In the genomic region with DNA sequence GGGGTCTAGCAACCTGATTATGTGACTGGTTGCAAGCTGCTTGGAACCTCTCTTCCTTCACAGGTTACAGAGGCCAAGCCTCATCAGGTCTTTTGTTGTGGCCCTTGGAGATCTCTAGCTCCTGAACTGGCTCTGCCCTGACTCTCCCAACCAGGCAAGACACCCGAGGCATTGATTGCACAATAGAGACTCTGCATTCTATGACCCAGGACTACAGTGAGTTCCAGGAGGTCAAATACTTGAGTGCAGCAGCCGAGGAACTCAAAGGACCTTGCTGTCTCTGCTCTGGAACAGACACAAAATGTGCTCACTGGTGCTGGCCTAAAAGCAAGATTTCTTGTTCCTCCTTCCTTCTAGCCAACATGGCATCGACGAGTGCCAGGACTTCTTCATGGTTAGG, we compare ENCODE assay signal across 26 mouse cellular contexts. TPM values are rescaled to one million over a fixed set of nuclear protein-coding genes. Genes with fewer than 3 reads are reported as not detected.
DNase-seq lines count a peak whose midpoint lies in the region; ATAC-seq and TF ChIP-seq lines count a peak whose summit lies in the region.
"Had no signal": no experiment of that assay in that cellular context is flagged by ENCODE, and none has a peak within 500 bp of the region (broad histone marks: within the 10 kb centered on the region; RNA-seq: fewer than 3 reads in every experiment).

No protein-coding gene starts in this region.

- WGBS in liver, adult 2 months = 49% methylated on average over 4 of the region's 4 CpGs
- WGBS in liver, embryonic 11.5 days = 61% methylated on average over 4 of the region's 4 CpGs

- DNase-seq in adrenal gland, postnatal 14 days = peak; percentile 29
- DNase-seq in adrenal gland, adult 8-10 months = no peak
- DNase-seq in liver, adult 2 months (ENCODE audit: extremely low read depth, low read depth, low spot score) = peak; percentile 25
- DNase-seq in liver, embryonic 11.5 days (ENCODE audit: low spot score) = no peak
- DNase-seq in 3T3-L1 (ENCODE audit: low read depth, low spot score) = peak; percentile 39
- DNase-seq in skeletal muscle tissue, adult 2 months (ENCODE audit: low read depth, low spot score) = peak; percentile 25
- no peak for DNase-seq in cerebellum, adult 18-20 months
- DNase-seq: adrenal gland, postnatal 36 days; cerebellum, adult 8-10 months; cerebellum, postnatal 14 days; embryo, embryonic 11 days; gastrocnemius, adult 2 months; gastrocnemius, postnatal 25 days; heart, postnatal 4 days had no signal

- H3K27ac ChIP-seq in liver, adult 2 months (replicated peaks; ENCODE audit: insufficient read depth, low read depth, low read length) = no peak overlapping the region
- no peak overlapping the region for H3K27ac ChIP-seq in liver, embryonic 11.5 days (ENCODE audit: low read depth, low read length)
- H3K27ac ChIP-seq: embryonic facial prominence, embryonic 15.5 days; forebrain, embryonic 10.5 days; gastrocnemius, adult 2 months; heart, embryonic 13.5 days; hindbrain, embryonic 12.5 days had no signal

- no peak overlapping the region for H3K4me2 ChIP-seq in liver, embryonic 11.5 days
- H3K4me2 ChIP-seq: embryonic facial prominence, embryonic 15.5 days; heart, embryonic 13.5 days; hindbrain, embryonic 12.5 days had no signal

- H3K9me3 ChIP-seq in liver, embryonic 11.5 days (ENCODE audit: control insufficient read depth, low read length) = no peaks in the 10 kb centered on the region
- H3K9me3 ChIP-seq: embryonic facial prominence, embryonic 15.5 days; forebrain, embryonic 10.5 days; heart, embryonic 13.5 days; hindbrain, embryonic 12.5 days had no signal

- H3K79me2 ChIP-seq in liver, adult 2 months (ENCODE audit: control insufficient read depth, insufficient read depth, low read length) = no peaks in the 10 kb centered on the region

- no peaks in the 10 kb centered on the region for H3K36me3 ChIP-seq in liver, adult 2 months (ENCODE audit: control insufficient read depth, insufficient read depth, low read length)
- no peaks in the 10 kb centered on the region for H3K36me3 ChIP-seq in liver, embryonic 11.5 days (ENCODE audit: control insufficient read depth, insufficient read depth, low read length)
- H3K36me3 ChIP-seq: embryonic facial prominence, embryonic 15.5 days; forebrain, embryonic 10.5 days; heart, embryonic 13.5 days; hindbrain, embryonic 12.5 days had no signal

- no peaks in the 10 kb centered on the region for H3K4me1 ChIP-seq in liver, adult 2 months (ENCODE audit: control insufficient read depth, insufficient read depth, low read length)
- no peaks in the 10 kb centered on the region for H3K4me1 ChIP-seq in liver, embryonic 11.5 days (replicated peaks; ENCODE audit: control insufficient read depth, insufficient read depth, low read length)
- H3K4me1 ChIP-seq: embryonic facial prominence, embryonic 15.5 days; forebrain, embryonic 10.5 days; heart, embryonic 13.5 days; hindbrain, embryonic 12.5 days had no signal

- TF ChIP-seq POLR2A in liver, adult 2 months (IDR thresholded peaks at IDR 0.05; ENCODE audit: extremely low read depth, insufficient read depth, low read length) = no peak

- no peak overlapping the region for H3K9ac ChIP-seq in liver, adult 2 months (ENCODE audit: low read depth, low read length)
- H3K9ac ChIP-seq in liver, embryonic 11.5 days (ENCODE audit: low read depth, low read length) = no peak overlapping the region
- H3K9ac ChIP-seq: embryonic facial prominence, embryonic 15.5 days; heart, embryonic 13.5 days; hindbrain, embryonic 12.5 days had no signal

- H3K27me3 ChIP-seq in liver, adult 2 months (ENCODE audit: control insufficient read depth, insufficient read depth, low read length) = no peaks in the 10 kb centered on the region
- no peaks in the 10 kb centered on the region; the same call in 1 of the 2 replicates for H3K27me3 ChIP-seq in liver, embryonic 11.5 days (replicated peaks; ENCODE audit: control insufficient read depth, insufficient read depth, low read length)
- H3K27me3 ChIP-seq: embryonic facial prominence, embryonic 15.5 days; hindbrain, embryonic 12.5 days had no signal

- TF ChIP-seq CTCF in liver, adult 2 months (IDR thresholded peaks at IDR 0.05; ENCODE audit: low read depth, low read length) = no peak

- no peak for ATAC-seq in liver, embryonic 11.5 days (replicated peaks; ENCODE audit: low FRiP score)
- ATAC-seq: forebrain, embryonic 14.5 days; hindbrain, embryonic 16.5 days had no signal

- no peak overlapping the region for H3K4me3 ChIP-seq in liver, adult 2 months (ENCODE audit: insufficient read depth, low read depth, low read length)
- H3K4me3 ChIP-seq in liver, embryonic 11.5 days (ENCODE audit: low read depth, low read length) = no peak overlapping the region
- H3K4me3 ChIP-seq: embryonic facial prominence, embryonic 15.5 days; erythroblast, embryonic 14.5 days; forebrain, embryonic 10.5 days; gastrocnemius, adult 2 months; heart, embryonic 13.5 days; hindbrain, embryonic 12.5 days had no signal

RNA-seq across cellular contexts. Expression of a gene that starts 3.5 kb away (rescaled TPM):
- not detected in 2 replicates for total RNA-seq in adrenal gland, postnatal 14 days (2021)
- total RNA-seq in adrenal gland, adult 8-10 months (2022) = not detected
- not detected in 2 replicates for total RNA-seq in liver, adult 2 months (2014; rRNA removed)
- not detected in 2 replicates for polyA plus RNA-seq in liver, adult 2 months (2012; rRNA removed)
- 0.14 TPM in 1 of 2 replicates, not detected in the other for polyA plus RNA-seq in liver, embryonic 11.5 days (2014; fragmentation: Nextera tagmentation; extraction: Ambion mirVana)
- total RNA-seq: adrenal gland, postnatal 36 days; CH12.LX; common myeloid progenitor, adult 5-6 weeks; gastrocnemius, adult 2 months; gastrocnemius, postnatal 25 days; granulocyte monocyte progenitor cell, adult 5-6 weeks; heart, postnatal 4 days had no signal
- polyA plus RNA-seq: embryonic facial prominence, embryonic 11.5 days; embryonic facial prominence, embryonic 15.5 days; erythroblast, embryonic 14.5 days; forebrain, embryonic 10.5 days; forebrain, embryonic 14.5 days; heart, embryonic 13.5 days; heart, postnatal 0 days; hindbrain, embryonic 12.5 days; hindbrain, embryonic 16.5 days had no signal

RNA-seq across cellular contexts. Expression of a gene that starts 15.2 kb away (rescaled TPM):
- not detected in 2 replicates for total RNA-seq in adrenal gland, postnatal 14 days (2021)
- not detected for total RNA-seq in adrenal gland, adult 8-10 months (2022)
- total RNA-seq in liver, adult 2 months (2014; rRNA removed) = not detected in 2 replicates
- polyA plus RNA-seq in liver, adult 2 months (2012; rRNA removed) = 0.05 TPM in 1 of 2 replicates, not detected in the other
- not detected in 2 replicates for polyA plus RNA-seq in liver, embryonic 11.5 days (2014; fragmentation: Nextera tagmentation; extraction: Ambion mirVana)
- total RNA-seq: adrenal gland, postnatal 36 days; CH12.LX; common myeloid progenitor, adult 5-6 weeks; gastrocnemius, adult 2 months; gastrocnemius, postnatal 25 days; granulocyte monocyte progenitor cell, adult 5-6 weeks; heart, postnatal 4 days had no signal
- polyA plus RNA-seq: embryonic facial prominence, embryonic 11.5 days; embryonic facial prominence, embryonic 15.5 days; erythroblast, embryonic 14.5 days; forebrain, embryonic 10.5 days; forebrain, embryonic 14.5 days; heart, embryonic 13.5 days; heart, postnatal 0 days; hindbrain, embryonic 12.5 days; hindbrain, embryonic 16.5 days had no signal

RNA-seq across cellular contexts. Expression of a gene that starts 38.6 kb away (rescaled TPM):
- not detected in 2 replicates for total RNA-seq in adrenal gland, postnatal 14 days (2021)
- not detected for total RNA-seq in adrenal gland, adult 8-10 months (2022)
- total RNA-seq in liver, adult 2 months (2014; rRNA removed) = not detected in 2 replicates
- polyA plus RNA-seq in liver, adult 2 months (2012; rRNA removed) = not detected in 2 replicates
- not detected in 2 replicates for polyA plus RNA-seq in liver, embryonic 11.5 days (2014; fragmentation: Nextera tagmentation; extraction: Ambion mirVana)
- total RNA-seq: adrenal gland, postnatal 36 days; CH12.LX; common myeloid progenitor, adult 5-6 weeks; gastrocnemius, adult 2 months; gastrocnemius, postnatal 25 days; granulocyte monocyte progenitor cell, adult 5-6 weeks; heart, postnatal 4 days had no signal
- polyA plus RNA-seq: embryonic facial prominence, embryonic 11.5 days; embryonic facial prominence, embryonic 15.5 days; erythroblast, embryonic 14.5 days; forebrain, embryonic 10.5 days; forebrain, embryonic 14.5 days; heart, embryonic 13.5 days; heart, postnatal 0 days; hindbrain, embryonic 12.5 days had no signal

Comparison
In these comparisons a context has a peak if more than half of its experiments do, and no peak if none do; other contexts are left out.
1. DNase-seq: peak in adrenal gland, postnatal 14 days (single experiment), liver, adult 2 months (single experiment), 3T3-L1 (single experiment) and skeletal muscle tissue, adult 2 months (single experiment); none in adrenal gland, adult 8-10 months (single experiment), liver, embryonic 11.5 days (single experiment) and cerebellum, adult 18-20 months (0 of 2).